Mouse (Mus musculus) embryo, embryonic 11.5 days (tissue): Measurements from ENCODE around the gene A730071L15Rik.
A peak's percentile ranks its signal among the peaks of the same experiment; 100 is the strongest.

Experiments
- DNase-seq: peaks from one replicate; pipeline ENCODE4 v3.0.0-alpha.2; 2012; ENCODE audit warnings: low read depth, low spot score

The A730071L15Rik gene

GRCm38 (mm10) chr11:6183246-6183645, 16.6 kb upstream of the A730071L15Rik start:
- no peak for DNase-seq

DNA sequence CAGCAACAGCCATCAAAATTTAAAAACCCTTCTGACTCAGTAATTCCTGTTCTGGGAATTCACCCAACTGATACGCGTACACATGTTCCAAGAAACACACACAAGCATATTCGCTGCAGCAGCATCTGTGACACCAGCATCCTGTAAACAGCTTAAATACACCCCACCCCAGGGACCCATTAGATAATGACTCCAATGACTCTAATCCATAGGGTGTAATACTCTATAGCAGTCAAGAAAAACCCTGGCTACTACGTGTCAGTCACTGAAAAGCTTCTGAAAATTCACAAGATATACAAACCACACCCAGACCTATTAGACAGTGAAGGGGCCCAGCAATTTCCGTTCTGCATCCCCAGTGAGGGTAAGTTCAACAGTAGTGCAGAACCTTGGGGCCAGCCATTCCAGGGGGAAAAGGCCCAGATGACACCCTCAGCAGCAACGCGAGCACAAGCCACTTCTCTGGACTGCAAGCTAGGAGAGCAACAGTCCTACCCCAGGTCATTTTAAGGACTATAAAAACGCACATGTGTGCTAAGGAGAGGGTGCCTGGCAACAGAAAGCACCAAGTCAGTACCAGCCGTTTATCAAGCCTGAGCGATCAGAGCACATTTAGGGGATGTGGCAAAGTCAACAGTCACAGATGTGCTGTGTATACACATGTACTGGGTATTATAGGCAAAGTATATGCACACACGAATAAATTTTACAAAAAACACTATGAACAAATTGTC, 15.5 kb upstream of the A730071L15Rik start:
- DNase-seq: no peak

DNA sequence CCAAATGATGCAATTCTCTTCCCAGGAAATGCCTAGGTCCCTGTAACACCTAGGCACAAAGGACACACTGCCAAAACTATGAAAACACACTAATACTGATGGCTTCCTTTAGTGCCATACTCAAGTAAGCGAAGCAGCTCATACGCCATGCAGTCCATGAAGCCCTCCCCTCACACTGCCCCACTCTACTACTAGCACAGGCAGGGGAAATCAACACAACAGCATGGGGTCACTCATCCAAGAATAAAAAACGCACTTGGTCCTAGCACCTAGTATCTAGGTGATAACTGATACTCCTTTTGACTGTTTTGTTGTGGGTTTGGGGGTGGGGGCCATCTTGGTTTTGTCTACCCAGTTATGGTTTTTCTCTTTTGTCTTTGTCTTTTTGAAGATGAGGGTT, 12.4 kb upstream of the A730071L15Rik start:
- no peak for DNase-seq

GRCm38 (mm10) chr11:6187878-6188277, 12.0 kb upstream of the A730071L15Rik start:
- peak; percentile 75 for DNase-seq

GRCm38 (mm10) chr11:6196780-6197179, 3.0 kb upstream of the A730071L15Rik start:
- no peak for DNase-seq

GRCm38 (mm10) chr11:6198449-6198848, 1.4 kb upstream of the A730071L15Rik start:
- DNase-seq: no peak

DNA sequence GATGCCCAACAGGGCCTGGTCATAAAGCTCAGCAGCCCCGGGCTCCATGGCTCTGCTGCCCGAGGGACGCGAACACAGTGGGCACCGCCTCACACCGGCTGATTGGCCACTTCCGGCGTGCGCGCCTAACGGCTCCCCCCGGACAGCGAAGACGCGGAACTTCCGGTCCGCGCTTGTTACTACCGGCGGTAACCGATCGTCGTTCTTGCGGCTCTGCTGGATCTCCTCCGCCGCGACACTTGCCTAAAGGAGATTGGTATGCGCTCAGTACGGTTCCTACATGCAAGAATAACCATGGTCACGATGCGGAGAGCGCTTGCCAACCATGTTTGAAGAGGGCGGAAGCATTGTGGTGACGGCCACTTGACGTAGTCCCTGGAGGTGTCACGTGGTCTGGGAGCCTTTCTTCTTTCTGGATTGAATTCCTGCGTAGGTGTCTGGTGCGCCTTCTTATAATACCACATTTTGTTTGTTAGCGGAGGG, 299 bp downstream of the A730071L15Rik start, which contains the start of gene Nudcd3:
Gene Nudcd3 (minus strand): TSS at position 329 of the 483 bp plus-strand sequence.
- peak; percentile 81 for DNase-seq

- DNase-seq: no peak
These were observed 741 bp downstream of the A730071L15Rik start for GRCm38 (mm10) chr11:6200570-6200969.

DNA sequence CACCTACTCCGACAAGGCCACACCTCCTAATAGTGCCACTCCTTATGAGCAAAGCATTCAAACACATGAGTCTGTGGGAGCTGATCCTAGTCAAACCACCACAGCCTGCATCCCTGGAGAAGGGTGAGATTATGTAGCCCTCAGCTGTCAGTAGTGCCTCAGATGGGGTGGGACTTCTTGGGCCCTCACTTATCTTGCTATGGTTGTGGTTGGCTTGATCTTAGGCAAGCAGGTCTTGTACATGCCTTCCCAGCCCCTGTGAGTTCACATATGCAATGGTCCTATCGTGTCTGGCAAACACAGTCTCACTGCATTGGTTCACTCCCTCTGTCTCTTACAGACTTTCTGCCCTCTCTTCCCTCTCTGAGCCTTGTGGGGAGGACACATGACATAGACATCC, 7.3 kb downstream of the A730071L15Rik start:
- DNase-seq: no peak

DNA sequence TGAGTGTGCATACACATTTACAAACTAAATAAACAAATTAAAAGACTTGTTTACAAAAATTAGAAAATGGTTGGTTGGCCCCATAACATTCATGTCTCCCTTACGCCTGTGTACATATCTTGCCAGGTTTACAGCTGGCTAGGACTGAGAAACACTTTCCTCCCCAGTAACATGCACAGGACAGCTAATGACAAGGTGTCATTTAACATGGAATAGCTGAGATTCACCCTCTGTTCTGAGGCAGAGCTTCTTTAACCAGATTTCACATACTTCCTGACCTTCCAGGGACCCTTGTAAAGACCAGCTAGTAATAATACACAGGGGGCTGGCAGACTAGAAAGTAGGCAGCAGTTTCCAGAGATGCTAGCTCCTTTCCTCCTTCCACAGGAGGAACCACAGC, 8.3 kb downstream of the A730071L15Rik start:
- DNase-seq: no peak

GRCm38 (mm10) chr11:6216834-6217233, 17.0 kb downstream of the A730071L15Rik start:
- DNase-seq: no peak

DNA sequence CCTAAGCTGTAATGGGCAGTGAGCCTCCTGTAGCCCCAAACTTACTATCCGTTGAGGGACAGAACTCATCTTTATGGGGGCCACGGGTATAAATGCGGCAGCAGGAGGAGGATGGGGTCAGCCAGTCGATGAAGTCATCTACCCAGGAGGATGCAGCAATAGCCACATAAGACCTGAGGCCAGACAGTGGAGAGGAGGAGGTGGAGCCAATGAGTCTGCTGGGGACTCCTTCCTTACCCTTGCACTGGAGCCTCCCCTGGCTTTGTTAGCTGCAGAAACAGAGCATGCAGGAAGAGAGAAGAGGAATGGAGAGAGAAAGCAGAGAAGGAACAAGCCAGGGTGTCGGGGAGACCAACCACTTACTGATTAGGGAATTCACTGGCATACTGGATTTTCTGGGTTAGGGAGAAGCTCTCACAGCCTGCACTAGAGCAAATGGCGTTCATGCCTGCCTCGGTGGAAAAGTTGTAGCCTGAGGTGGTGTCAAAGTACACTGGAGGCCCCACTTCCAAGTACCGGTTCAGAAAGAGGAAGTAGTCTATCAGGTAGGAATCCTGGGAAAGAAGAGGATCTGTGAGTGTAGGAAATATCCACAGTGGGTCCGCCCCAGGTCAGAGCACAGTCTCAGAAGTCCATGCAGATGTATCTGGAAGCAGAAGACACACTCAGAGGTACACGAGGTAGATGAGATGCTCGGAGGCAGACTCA, 18.5 kb downstream of the A730071L15Rik start:
- no peak for DNase-seq

- no peak for DNase-seq
These were observed 20.1 kb downstream of the A730071L15Rik start for GRCm38 (mm10) chr11:6219967-6220366.

- DNase-seq: no peak
These were observed 22.4 kb downstream of the A730071L15Rik start for GRCm38 (mm10) chr11:6222187-6222586.

GRCm38 (mm10) chr11:6224541-6225229, 24.9 kb downstream of the A730071L15Rik start:
- no peak for DNase-seq

DNA sequence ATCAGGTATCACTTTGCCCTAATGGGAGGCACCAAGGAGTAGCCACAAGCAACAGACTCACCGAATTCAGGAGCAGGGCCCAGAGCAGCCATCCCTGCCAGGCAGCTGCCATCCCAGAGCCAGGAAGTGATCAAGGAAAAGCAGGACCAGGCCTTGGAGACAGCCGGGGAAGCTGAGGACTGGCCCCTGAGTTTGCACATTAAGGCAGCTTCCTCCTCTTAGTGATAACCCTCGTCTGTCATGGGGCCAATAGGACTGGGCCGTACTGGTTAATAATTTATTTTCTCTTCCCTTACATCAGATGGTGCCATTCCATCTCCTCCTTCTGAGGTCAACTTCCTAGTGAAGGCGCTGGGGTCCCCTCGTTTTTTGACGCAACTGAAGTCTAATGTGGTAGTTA, 30.2 kb downstream of the A730071L15Rik start, which contains the start of gene Npc1l1:
Gene Npc1l1 (minus strand): TSS at position 132 of the 400 bp plus-strand sequence.
- DNase-seq: no peak

DNA sequence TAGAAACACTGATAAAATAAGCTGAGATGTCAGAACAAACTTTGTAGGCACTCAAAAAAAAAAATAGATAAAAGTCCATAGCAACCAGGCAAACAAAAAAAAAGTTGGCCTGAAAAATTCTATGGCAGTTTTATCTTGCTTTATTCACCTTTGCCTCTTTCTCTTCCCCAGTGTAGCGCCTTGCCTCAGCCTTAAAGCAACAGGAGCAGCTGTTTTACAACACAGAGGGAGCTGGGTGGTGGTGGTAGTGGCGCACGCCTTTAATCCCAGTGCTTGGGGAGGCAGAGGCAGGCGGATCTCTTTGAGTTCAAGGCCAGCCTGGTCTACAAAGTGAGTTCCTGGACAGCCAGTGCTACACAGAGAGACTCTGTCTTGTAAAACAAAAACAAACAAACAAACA, 33.2 kb downstream of the A730071L15Rik start:
- DNase-seq: no peak

DNA sequence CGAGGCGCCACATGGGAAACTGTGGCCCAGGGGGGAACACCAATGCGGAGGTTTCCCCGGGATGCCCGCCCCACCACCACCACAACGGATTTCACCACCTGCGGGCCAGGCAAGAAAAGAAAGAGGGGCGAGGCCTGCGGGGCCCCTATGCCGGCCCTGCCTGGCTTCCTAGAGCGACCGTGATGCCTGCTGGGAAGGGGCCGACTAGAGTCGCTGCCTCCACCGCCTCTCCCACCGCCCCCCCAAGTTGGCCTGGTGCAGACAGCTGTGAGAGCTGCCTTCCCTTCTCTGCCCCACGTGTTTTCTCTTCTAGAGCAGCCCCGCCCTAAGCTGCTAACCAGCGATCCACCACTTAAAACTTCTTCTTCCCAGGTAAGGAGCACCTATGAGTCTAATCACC, 44.9 kb downstream of the A730071L15Rik start:
- no peak for DNase-seq
